Mouse (Mus musculus) colon, adult 2 months (tissue): ENCODE results near the gene Ccdc188. TPM values are rescaled to one million over a fixed set of nuclear protein-coding genes. Genes with fewer than 3 reads are reported as not detected.

Source experiments
- polyA plus RNA-seq: library from polyadenylated mRNA; depleted of rRNA; stranded (reverse); fragments of >200 nt; gene quantifications from 2 replicates; pipeline ENCODE4 v1.2.3, GENCODE M21; 2012; rRNA removed

Ccdc188 gene
- polyA plus RNA-seq: not detected in 2 replicates

GRCm38 (mm10) chr16:18217579-18217978 is at the start of gene Ccdc188:
Ccdc188 (plus strand) TSS chr16:18217879.

GRCm38 (mm10) chr16:18234671-18235388 is 17.2 kb downstream of the Ccdc188 start, which contains the start of gene Zdhhc8:
Zdhhc8 (minus strand) TSS chr16:18235136.

GRCm38 (mm10) chr16:18248433-18249363 is 31.0 kb downstream of the Ccdc188 start, which contains the start of the genes Trmt2a and Ranbp1:
Trmt2a (plus strand) TSS chr16:18248679.
Ranbp1 (minus strand) TSS chr16:18248732.

GRCm38 (mm10) chr16:18258221-18258620 is 40.5 kb downstream of the Ccdc188 start, which contains the start of gene Gm49776:
Gm49776 (minus strand) TSS chr16:18258321.

Other genes with a start within 250 kb of the Ccdc188 start
- gene Vpreb2, start 237.5 kb upstream of the Ccdc188 start, polyA plus RNA-seq: not detected in 2 replicates
- 66.8 and 71.8 TPM in 2 replicates for gene Dgcr6, start 165.0 kb upstream of the Ccdc188 start, polyA plus RNA-seq
- 26.7 and 29.3 TPM in 2 replicates for gene Prodh, start 127.7 kb upstream of the Ccdc188 start, polyA plus RNA-seq
- 25.5 and 39.7 TPM in 2 replicates for gene Rtn4r, start 90.2 kb upstream of the Ccdc188 start, polyA plus RNA-seq
- 59.4 and 66.0 TPM in 2 replicates for gene Zdhhc8, start 17.3 kb downstream of the Ccdc188 start, polyA plus RNA-seq
- 33.9 and 38.8 TPM in 2 replicates for gene Trmt2a, start 30.8 kb downstream of the Ccdc188 start, polyA plus RNA-seq
- 52.9 and 66.6 TPM in 2 replicates for gene Ranbp1, start 30.9 kb downstream of the Ccdc188 start, polyA plus RNA-seq
- gene Gm49776, start 40.4 kb downstream of the Ccdc188 start, polyA plus RNA-seq: not detected in 2 replicates
- gene Dgcr8, start 71.4 kb downstream of the Ccdc188 start, polyA plus RNA-seq: 18.1 and 18.2 TPM in 2 replicates
- gene Tango2, start 130.2 kb downstream of the Ccdc188 start, polyA plus RNA-seq: 45.5 and 51.7 TPM in 2 replicates
- gene Arvcf, start 130.3 kb downstream of the Ccdc188 start, polyA plus RNA-seq: 20.2 and 20.5 TPM in 2 replicates
- gene Txnrd2, start 208.5 kb downstream of the Ccdc188 start, polyA plus RNA-seq: 11.0 TPM in 2 replicates
- gene Comt, start 209.0 kb downstream of the Ccdc188 start, polyA plus RNA-seq: 153 and 165 TPM in 2 replicates